Mouse (Mus musculus) adipose tissue, adult 10 weeks (tissue): ENCODE results near the gene Gm17324. TPM values are rescaled to one million over a fixed set of nuclear protein-coding genes. Genes with fewer than 3 reads are reported as not detected.

Source experiments
- polyA plus RNA-seq: library from polyadenylated mRNA; stranded (reverse); fragments of 350-450 nt; fragmentation: Illumina TruSeq; extraction: RNeasy Lipid Tissue Mini Kit (QIAGEN cat#74804); gene quantifications from one replicate; pipeline ENCODE4 v1.2.3, GENCODE M21; 2014; ENCODE audit warnings: low read depth, low replicate concordance

The Gm17324 gene
- 0.36 TPM for polyA plus RNA-seq

DNA sequence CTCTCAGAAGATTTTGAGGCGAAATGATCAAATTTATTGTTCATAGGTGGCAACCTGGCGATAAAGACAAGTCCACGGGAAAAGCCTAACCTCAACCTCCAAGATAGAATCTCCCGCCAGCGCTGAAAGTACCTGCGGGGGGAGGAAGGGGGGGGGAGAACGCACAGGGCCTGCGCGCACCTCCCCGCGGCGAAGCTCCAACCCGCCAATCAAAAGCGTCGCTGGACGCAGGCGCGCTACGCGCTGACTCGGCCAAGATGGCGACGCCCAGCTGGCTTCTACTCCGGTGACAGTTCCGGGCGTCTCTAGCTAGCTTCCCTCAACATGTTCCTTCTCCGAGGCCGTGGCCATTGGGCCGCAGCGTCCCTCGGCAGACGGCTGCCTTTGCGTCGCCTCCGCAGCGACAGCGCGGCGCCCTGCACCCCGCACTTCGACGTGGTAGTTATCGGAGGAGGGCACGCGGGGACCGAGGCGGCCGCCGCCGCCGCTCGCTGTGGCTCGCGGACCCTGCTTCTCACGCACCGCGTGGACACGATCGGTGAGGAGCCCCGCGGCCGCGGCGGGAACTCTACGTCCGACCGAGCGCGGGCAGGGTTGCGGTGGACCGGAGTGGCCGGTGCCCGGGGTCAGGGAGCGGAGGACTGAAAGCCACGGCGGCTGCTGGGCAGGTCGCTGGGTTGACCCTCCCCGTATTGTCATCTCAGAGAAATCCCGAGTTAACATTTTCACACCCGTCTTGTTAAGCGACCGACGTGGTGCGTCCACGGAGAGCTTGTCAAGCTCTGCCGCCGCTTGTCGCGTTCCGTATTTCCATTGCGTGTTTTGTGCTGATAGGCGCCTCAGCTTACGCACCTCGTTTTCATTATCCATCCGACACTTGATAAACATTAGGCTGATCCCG, at the start of gene Gm17324, which contains the start of gene Mto1:
Gene Gm17324, minus strand, starts transcription at position 814 of the 901 bp plus-strand sequence.
Gene Mto1, plus strand, starts transcription at position 236 of the 901 bp plus-strand sequence.

DNA sequence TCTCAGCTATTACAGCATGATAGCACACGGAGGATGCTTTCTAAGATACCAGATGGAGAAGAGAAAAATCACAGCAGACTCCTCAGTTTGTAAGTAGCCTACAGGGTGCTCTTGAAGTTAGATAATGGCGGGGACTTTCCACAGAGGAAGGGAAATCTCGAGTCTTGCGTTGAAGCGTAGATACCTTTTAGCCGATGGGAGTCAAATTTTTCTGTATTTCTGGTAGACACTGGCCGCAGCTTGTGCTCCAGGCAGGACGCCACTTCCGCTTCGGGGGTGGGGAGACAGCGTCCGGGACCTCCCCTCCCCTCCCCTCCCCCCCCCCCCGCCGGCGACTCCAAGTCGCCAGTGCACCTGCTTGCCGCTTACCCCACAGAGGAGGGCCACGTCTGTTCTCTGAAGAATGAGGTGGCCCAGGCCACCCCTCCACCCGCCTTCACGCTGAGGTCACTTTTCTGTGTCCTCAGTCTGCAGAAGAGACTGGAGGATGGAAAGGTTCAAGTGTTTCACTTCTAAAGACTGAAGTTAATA, 40.4 kb upstream of the Gm17324 start, which contains the start of gene Eef1a1:
Gene Eef1a1, minus strand, starts transcription at position 262 of the 531 bp plus-strand sequence.

DNA sequence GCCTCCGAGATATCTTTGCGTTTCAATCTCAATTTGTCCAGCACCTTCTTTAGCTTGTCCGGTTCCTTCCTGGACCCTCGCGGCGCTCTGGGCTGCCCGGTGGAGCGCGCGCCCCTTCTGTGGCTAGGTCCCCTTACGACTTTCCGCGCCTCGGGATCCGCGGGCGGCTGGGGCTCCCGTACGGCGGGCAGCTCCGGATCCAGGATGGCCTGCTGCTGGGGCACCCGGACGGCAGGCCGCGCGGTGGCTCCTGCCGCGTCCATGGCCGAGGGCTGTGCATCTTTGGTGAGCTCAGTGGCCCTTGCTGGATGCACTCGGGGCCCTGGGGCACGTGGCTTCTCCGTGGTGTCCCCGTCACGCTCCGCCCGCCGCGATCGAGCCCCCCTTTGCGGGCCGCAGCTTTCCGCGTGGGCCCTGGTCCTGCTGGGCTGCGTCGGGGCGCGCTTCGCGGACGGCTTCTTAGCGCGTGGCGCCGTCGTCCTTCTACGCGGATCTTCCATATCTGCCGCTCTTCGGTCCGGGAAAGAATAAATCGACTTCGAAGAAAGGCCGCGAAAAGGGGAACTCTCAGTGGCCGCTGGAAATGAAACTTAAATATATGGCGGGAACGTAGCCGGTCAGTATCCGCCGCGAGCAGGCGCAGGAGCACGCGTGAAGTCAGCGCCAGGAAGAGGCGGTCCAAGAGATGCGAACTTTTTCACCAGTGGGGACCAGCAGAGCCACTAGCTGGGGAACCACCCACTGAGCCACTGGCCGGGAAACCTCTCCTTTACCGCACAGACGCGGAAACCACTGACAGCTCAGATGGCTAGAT, 5.8 kb downstream of the Gm17324 start, which contains the start of gene Cgas:
Gene Cgas, minus strand, starts transcription at position 659 of the 814 bp plus-strand sequence.

Other genes with a start within 250 kb of the Gm17324 start
- gene Gsta1, start 218.1 kb downstream of the Gm17324 start, polyA plus RNA-seq, result not detected
- gene Gm3776, start 191.7 kb downstream of the Gm17324 start, polyA plus RNA-seq, result not detected
- gene Gm10639, start 158.9 kb downstream of the Gm17324 start, polyA plus RNA-seq, result not detected
- gene Omt2a, start 134.0 kb downstream of the Gm17324 start, polyA plus RNA-seq, result not detected
- not detected for gene Omt2b, start 121.2 kb downstream of the Gm17324 start, polyA plus RNA-seq
- gene Gsta2, start 93.0 kb downstream of the Gm17324 start, polyA plus RNA-seq, result 1.9 TPM
- gene Dppa5a, start 80.6 kb downstream of the Gm17324 start, polyA plus RNA-seq, result not detected
- gene Ooep, start 70.1 kb downstream of the Gm17324 start, polyA plus RNA-seq, result not detected
- 0.26 TPM for gene Ddx43, start 53.0 kb downstream of the Gm17324 start, polyA plus RNA-seq
- gene Cgas, start 5.5 kb downstream of the Gm17324 start, polyA plus RNA-seq, result 0.97 TPM
- gene Mto1, start 578 bp downstream of the Gm17324 start, polyA plus RNA-seq, result 12.2 TPM
- gene Eef1a1, start 40.4 kb upstream of the Gm17324 start, polyA plus RNA-seq, result 8,136 TPM
- gene Slc17a5, start 139.3 kb upstream of the Gm17324 start, polyA plus RNA-seq, result 30.5 TPM
- gene Cd109, start 166.8 kb upstream of the Gm17324 start, polyA plus RNA-seq, result 3.4 TPM